Mouse (Mus musculus): ENCODE measurements around the gene Ap1m2.
"Not testable (repeated sequence)": the region's sequence is repeated elsewhere in the genome, so short reads cannot be mapped to it uniquely, and the experiment has no call there.

Ap1m2 gene

GRCm38 (mm10) chr9:21260491-21261040 lies 51.6 kb downstream of the Ap1m2 start:
- no peak for DNase-seq (ENCODE audit: low spot score)

- DNase-seq (ENCODE audit: low spot score), result not testable (repeated sequence)
Observed at GRCm38 (mm10) chr9:21256349-21256748, 55.8 kb downstream of the Ap1m2 start.

- DNase-seq (ENCODE audit: low spot score), result no peak
Observed at GRCm38 (mm10) chr9:21254690-21255089, 57.4 kb downstream of the Ap1m2 start.

GRCm38 (mm10) chr9:21251116-21251735 lies 60.9 kb downstream of the Ap1m2 start:
- no peak for DNase-seq (ENCODE audit: low spot score)

GRCm38 (mm10) chr9:21250509-21250908 lies 61.6 kb downstream of the Ap1m2 start:
- DNase-seq (ENCODE audit: low spot score), result no peak

GRCm38 (mm10) chr9:21249629-21250508 lies 62.3 kb downstream of the Ap1m2 start:
- no peak for DNase-seq (ENCODE audit: low spot score)

- no peak for DNase-seq (ENCODE audit: low spot score)
Observed at GRCm38 (mm10) chr9:21248326-21248725, 63.8 kb downstream of the Ap1m2 start, which contains the start of gene S1pr5. Gene S1pr5, minus strand, starts transcription at chr9:21248443.

GRCm38 (mm10) chr9:21246342-21246741 lies 65.8 kb downstream of the Ap1m2 start:
- no peak for DNase-seq (ENCODE audit: low spot score)

- no peak for DNase-seq (ENCODE audit: low spot score)
Observed at GRCm38 (mm10) chr9:21245113-21245487, 67.0 kb downstream of the Ap1m2 start.

- no peak for DNase-seq (ENCODE audit: low spot score)
Observed at GRCm38 (mm10) chr9:21244428-21245112, 67.6 kb downstream of the Ap1m2 start.

Data from adipocyte (in vitro differentiated cells).